Mouse (Mus musculus): ENCODE data around the gene Ptprt. TPM values are rescaled to one million over a fixed set of nuclear protein-coding genes. Genes with fewer than 3 reads are reported as not detected.

The Ptprt gene
- polyA plus RNA-seq, 1 experiment from 2014 or later: 0.79 TPM

DNA sequence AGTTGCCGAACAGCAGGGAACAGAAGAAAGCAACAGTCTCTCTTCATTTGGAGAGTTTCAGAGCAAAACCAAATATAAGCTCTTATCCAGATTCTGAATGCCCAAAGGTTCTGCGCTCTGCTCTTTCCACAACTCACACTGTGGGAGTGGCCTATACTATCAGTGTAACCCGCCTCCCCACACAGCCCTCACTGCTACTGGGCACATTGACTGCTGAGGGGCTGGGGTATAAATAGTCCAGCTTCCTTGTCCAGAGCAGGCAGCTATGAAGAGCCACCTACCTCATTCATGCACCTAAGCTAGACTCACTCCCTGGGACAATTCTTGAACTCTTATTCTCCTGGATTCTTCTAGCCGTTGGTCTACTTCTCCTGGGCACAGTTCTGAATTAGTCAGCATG, 147.9 kb downstream of the Ptprt start:
- 84% methylated on average over 4 of the region's 4 CpGs for WGBS (ENCODE audit: insufficient replicate concordance)
- Histone ChIP-seq H3K4me1 (ENCODE audit: insufficient read depth) (no peaks in the 10 kb centered on the region), H3K4me2 (ENCODE audit: low read depth, low read length) (no peak overlapping the region), H3K27ac (ENCODE audit: low read depth) (no peak overlapping the region), H3K9me3 (ENCODE audit: low read length) (no peaks in the 10 kb centered on the region), H3K27me3 (ENCODE audit: insufficient read depth, low read length) (no peaks in the 10 kb centered on the region), H3K9ac (replicated peaks) (no peak overlapping the region), H3K36me3 (replicated peaks; ENCODE audit: insufficient read depth, low read length) (no peaks in the 10 kb centered on the region), H3K4me3 (ENCODE audit: low read depth, low read length) (no peak overlapping the region)
- no peak for DNase-seq
- TF ChIP-seq CTCF (IDR thresholded peaks at IDR 0.05; ENCODE audit: low read depth) (no peak), EP300 (IDR thresholded peaks at IDR 0.05; ENCODE audit: low read depth) (no peak)
- no peak for ATAC-seq

DNA sequence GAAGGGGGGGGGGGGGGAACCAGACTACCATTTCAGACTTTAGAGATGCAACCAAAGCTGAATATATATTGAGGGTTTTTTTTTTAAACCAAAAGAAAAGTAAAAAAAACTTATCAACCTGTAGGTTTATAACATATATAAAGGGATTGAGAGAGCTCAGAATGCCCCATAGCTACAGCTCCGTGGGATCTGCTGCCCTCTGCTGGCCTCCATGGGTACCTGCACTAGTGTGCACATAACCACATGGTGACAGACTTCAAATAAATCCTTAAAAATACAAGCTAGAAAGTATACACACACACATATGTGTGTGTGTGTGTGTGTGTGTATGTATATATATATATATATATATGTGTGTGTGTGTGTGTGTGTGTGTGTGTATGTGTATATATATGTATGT, 148.9 kb downstream of the Ptprt start:
- ATAC-seq: no peak
- Histone ChIP-seq H3K9me3 (ENCODE audit: low read length) (no peaks in the 10 kb centered on the region), H3K27me3 (ENCODE audit: insufficient read depth, low read length) (no peaks in the 10 kb centered on the region), H3K4me1 (ENCODE audit: insufficient read depth) (no peaks in the 10 kb centered on the region), H3K36me3 (replicated peaks; ENCODE audit: insufficient read depth, low read length) (no peaks in the 10 kb centered on the region), H3K4me2 (ENCODE audit: low read depth, low read length) (no peak overlapping the region), H3K9ac (replicated peaks) (no peak overlapping the region), H3K27ac (ENCODE audit: low read depth) (no peak overlapping the region), H3K4me3 (ENCODE audit: low read depth, low read length) (no peak overlapping the region)
- WGBS (ENCODE audit: insufficient replicate concordance): 63% methylated on average over 1 of the region's 1 CpGs
- DNase-seq: no peak
- no peak for TF ChIP-seq EP300 (IDR thresholded peaks at IDR 0.05; ENCODE audit: low read depth)
- TF ChIP-seq CTCF (IDR thresholded peaks at IDR 0.05; ENCODE audit: low read depth): peak; percentile 31

DNA sequence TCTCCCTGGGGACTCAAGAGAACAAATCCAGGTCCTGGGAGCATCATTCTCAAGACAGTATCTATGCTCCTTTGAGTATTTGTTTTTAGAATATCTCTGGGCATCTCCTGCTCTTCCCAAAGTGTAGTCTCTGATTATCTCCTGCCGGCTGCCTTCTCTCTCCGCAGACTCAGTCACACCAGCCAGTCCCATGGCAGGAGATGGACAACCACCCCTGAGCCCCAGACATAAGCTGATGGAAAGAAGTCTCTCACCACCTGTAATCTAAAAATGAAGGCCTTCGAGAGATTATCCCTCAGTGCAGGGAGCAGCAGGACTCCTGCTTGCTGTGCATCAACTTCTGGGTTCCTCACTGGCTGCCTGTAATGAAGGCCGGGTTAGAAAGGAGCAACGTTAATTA, 151.9 kb downstream of the Ptprt start:
- Histone ChIP-seq H3K4me3 (ENCODE audit: low read depth, low read length) (no peak overlapping the region), H3K4me1 (ENCODE audit: insufficient read depth) (no peaks in the 10 kb centered on the region), H3K9ac (replicated peaks) (no peak overlapping the region), H3K4me2 (ENCODE audit: low read depth, low read length) (no peak overlapping the region), H3K27ac (ENCODE audit: low read depth) (no peak overlapping the region), H3K27me3 (ENCODE audit: insufficient read depth, low read length) (no peaks in the 10 kb centered on the region), H3K9me3 (ENCODE audit: low read length) (no peaks in the 10 kb centered on the region), H3K36me3 (replicated peaks; ENCODE audit: insufficient read depth, low read length) (no peaks in the 10 kb centered on the region)
- WGBS (ENCODE audit: insufficient replicate concordance): 78% methylated on average over 5 of the region's 5 CpGs
- TF ChIP-seq EP300 (IDR thresholded peaks at IDR 0.05; ENCODE audit: low read depth): no peak
- TF ChIP-seq CTCF (IDR thresholded peaks at IDR 0.05; ENCODE audit: low read depth): no peak
- ATAC-seq (no peak), DNase-seq (no peak)

- DNase-seq (no peak), ATAC-seq (no peak)
- H3K27me3 ChIP-seq (ENCODE audit: insufficient read depth, low read length): no peaks in the 10 kb centered on the region
- H3K4me2 ChIP-seq (ENCODE audit: low read depth, low read length): no peak overlapping the region
- H3K4me1 ChIP-seq (ENCODE audit: insufficient read depth): no peaks in the 10 kb centered on the region
- no peak overlapping the region for H3K4me3 ChIP-seq (ENCODE audit: low read depth, low read length)
- H3K9me3 ChIP-seq (ENCODE audit: low read length): no peaks in the 10 kb centered on the region
- no peak overlapping the region for H3K9ac ChIP-seq (replicated peaks)
- WGBS (ENCODE audit: insufficient replicate concordance): 86% methylated on average over 10 of the region's 10 CpGs
- TF ChIP-seq EP300 (IDR thresholded peaks at IDR 0.05; ENCODE audit: low read depth) (no peak), CTCF (IDR thresholded peaks at IDR 0.05; ENCODE audit: low read depth) (no peak)
- H3K36me3 ChIP-seq (replicated peaks; ENCODE audit: insufficient read depth, low read length): no peaks in the 10 kb centered on the region
- H3K27ac ChIP-seq (ENCODE audit: low read depth): no peak overlapping the region
Measured at GRCm38 (mm10) chr2:162507664-162508063, 153.3 kb downstream of the Ptprt start.

DNA sequence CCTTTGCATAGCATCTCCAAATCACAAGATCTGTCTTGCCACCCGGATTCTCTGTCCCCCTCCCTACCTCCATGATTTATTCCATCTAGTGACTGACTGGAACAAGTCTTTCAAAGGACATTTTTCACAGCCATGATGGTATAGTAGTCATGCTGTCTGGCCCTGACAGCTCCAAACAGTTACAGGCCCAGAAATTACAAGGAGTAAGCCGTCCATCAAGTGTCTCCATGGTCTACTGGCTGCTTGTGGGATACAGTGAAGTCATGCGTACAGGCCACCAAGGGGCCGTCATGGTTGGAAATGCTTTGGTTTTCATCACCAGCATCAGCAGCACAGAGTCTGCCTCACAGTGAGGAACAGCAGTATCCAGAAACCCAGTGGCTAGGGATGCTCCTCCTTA, 156.1 kb downstream of the Ptprt start:
- WGBS (ENCODE audit: insufficient replicate concordance): 68% methylated on average over 4 of the region's 4 CpGs
- H3K36me3 ChIP-seq (replicated peaks; ENCODE audit: insufficient read depth, low read length): no peaks in the 10 kb centered on the region
- no peaks in the 10 kb centered on the region for H3K4me1 ChIP-seq (ENCODE audit: insufficient read depth)
- H3K27me3 ChIP-seq (ENCODE audit: insufficient read depth, low read length): no peaks in the 10 kb centered on the region
- H3K9ac ChIP-seq (replicated peaks): no peak overlapping the region
- H3K9me3 ChIP-seq (ENCODE audit: low read length): no peaks in the 10 kb centered on the region
- H3K4me3 ChIP-seq (ENCODE audit: low read depth, low read length): no peak overlapping the region
- DNase-seq (no peak), ATAC-seq (no peak)
- no peak for TF ChIP-seq EP300 (IDR thresholded peaks at IDR 0.05; ENCODE audit: low read depth)
- TF ChIP-seq CTCF (IDR thresholded peaks at IDR 0.05; ENCODE audit: low read depth): no peak
- H3K4me2 ChIP-seq (ENCODE audit: low read depth, low read length): no peak overlapping the region
- no peak overlapping the region for H3K27ac ChIP-seq (ENCODE audit: low read depth)

DNA sequence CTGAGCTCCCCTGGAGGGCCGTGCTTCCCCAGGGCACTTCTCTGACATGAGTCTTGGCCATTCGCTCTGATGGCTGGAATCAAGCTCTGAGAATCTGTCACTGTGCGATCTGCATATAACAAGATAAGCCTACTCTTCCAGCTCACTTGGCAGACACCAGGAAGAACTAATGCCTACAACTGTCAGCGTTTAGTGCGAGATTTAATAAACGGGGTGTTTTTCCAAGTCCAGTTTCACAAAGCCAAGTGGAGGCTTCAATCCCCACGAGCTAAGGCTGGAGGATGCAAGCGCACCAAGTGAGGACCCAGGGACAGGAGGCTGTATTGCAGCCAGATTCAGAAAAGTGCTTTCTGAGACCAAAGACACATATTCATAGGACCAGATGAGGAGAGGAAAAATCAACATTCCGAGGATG, 161.4 kb downstream of the Ptprt start:
- no peak overlapping the region for H3K4me2 ChIP-seq (ENCODE audit: low read depth, low read length)
- H3K36me3 ChIP-seq (replicated peaks; ENCODE audit: insufficient read depth, low read length): no peaks in the 10 kb centered on the region
- no peak overlapping the region for H3K9ac ChIP-seq (replicated peaks)
- no peaks in the 10 kb centered on the region for H3K27me3 ChIP-seq (ENCODE audit: insufficient read depth, low read length)
- no peak for TF ChIP-seq EP300 (IDR thresholded peaks at IDR 0.05; ENCODE audit: low read depth)
- no peak for TF ChIP-seq CTCF (IDR thresholded peaks at IDR 0.05; ENCODE audit: low read depth)
- no peaks in the 10 kb centered on the region for H3K9me3 ChIP-seq (ENCODE audit: low read length)
- ATAC-seq (no peak), DNase-seq (no peak)
- no peak overlapping the region for H3K27ac ChIP-seq (ENCODE audit: low read depth)
- WGBS (ENCODE audit: insufficient replicate concordance): 80% methylated on average over 9 of the region's 9 CpGs
- H3K4me3 ChIP-seq (ENCODE audit: low read depth, low read length): no peak overlapping the region
- H3K4me1 ChIP-seq (ENCODE audit: insufficient read depth): no peaks in the 10 kb centered on the region

DNA sequence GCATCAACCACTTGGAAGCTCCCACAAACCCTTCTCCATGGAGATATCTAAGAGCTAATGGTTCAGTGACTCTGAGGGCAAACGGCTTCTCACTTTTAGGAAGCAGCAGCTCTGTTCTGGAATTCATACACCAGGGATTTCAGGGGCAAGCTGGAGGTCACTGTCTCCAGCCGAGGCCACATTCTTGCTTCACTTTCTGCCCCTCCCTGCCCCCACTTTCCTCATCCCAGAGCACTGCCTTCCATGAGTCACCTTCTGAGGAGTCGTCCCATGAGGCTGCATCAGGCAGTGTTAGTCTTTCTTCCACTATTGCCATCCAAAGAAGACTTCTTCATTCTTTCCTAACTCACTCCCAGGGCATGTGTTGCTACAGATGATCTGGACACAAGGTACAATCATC, 162.8 kb downstream of the Ptprt start:
- 46% methylated on average over 3 of the region's 3 CpGs for WGBS (ENCODE audit: insufficient replicate concordance)
- DNase-seq (no peak), ATAC-seq (no peak)
- Histone ChIP-seq H3K4me2 (ENCODE audit: low read depth, low read length) (no peak overlapping the region), H3K36me3 (replicated peaks; ENCODE audit: insufficient read depth, low read length) (no peaks in the 10 kb centered on the region), H3K27me3 (ENCODE audit: insufficient read depth, low read length) (no peaks in the 10 kb centered on the region), H3K9ac (replicated peaks) (no peak overlapping the region), H3K9me3 (ENCODE audit: low read length) (no peaks in the 10 kb centered on the region), H3K27ac (ENCODE audit: low read depth) (no peak overlapping the region), H3K4me1 (ENCODE audit: insufficient read depth) (no peaks in the 10 kb centered on the region), H3K4me3 (ENCODE audit: low read depth, low read length) (no peak overlapping the region)
- TF ChIP-seq CTCF (IDR thresholded peaks at IDR 0.05; ENCODE audit: low read depth) (no peak), EP300 (IDR thresholded peaks at IDR 0.05; ENCODE audit: low read depth) (no peak)
